Mouse (Mus musculus): Measurements from ENCODE around the gene Nkx6-2.
A peak's percentile ranks its signal among the peaks of the same experiment; 100 is the strongest.

The Nkx6-2 gene

GRCm38 (mm10) chr7:139582595-139582994 is at the start of gene Nkx6-2:
TSS of gene Nkx6-2 (minus strand) at chr7:139582797.
- peak; percentile 33 for DNase-seq (ENCODE audit: low spot score)

DNA sequence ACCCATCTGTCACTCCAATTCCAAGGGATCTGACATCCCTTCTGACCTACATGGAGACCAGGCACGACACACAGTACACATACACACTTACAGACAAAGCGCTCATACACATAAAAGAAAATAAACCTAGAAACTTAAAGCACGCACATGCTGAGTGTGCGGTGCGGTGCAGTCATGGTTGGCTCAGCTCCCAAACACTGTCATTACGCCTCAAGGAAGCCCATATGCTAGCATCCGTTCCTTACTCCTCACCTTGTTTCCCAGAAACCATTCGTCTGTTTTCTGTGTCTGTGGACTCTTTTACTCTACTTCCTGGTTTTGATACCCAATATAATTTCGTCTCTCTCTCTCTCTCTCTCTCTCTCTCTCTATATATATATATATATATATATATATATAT is 42.6 kb upstream of the Nkx6-2 start:
- DNase-seq (ENCODE audit: low spot score), result no peak

GRCm38 (mm10) chr7:139622568-139622967 is 40.0 kb upstream of the Nkx6-2 start:
- DNase-seq (ENCODE audit: low spot score), result no peak

DNA sequence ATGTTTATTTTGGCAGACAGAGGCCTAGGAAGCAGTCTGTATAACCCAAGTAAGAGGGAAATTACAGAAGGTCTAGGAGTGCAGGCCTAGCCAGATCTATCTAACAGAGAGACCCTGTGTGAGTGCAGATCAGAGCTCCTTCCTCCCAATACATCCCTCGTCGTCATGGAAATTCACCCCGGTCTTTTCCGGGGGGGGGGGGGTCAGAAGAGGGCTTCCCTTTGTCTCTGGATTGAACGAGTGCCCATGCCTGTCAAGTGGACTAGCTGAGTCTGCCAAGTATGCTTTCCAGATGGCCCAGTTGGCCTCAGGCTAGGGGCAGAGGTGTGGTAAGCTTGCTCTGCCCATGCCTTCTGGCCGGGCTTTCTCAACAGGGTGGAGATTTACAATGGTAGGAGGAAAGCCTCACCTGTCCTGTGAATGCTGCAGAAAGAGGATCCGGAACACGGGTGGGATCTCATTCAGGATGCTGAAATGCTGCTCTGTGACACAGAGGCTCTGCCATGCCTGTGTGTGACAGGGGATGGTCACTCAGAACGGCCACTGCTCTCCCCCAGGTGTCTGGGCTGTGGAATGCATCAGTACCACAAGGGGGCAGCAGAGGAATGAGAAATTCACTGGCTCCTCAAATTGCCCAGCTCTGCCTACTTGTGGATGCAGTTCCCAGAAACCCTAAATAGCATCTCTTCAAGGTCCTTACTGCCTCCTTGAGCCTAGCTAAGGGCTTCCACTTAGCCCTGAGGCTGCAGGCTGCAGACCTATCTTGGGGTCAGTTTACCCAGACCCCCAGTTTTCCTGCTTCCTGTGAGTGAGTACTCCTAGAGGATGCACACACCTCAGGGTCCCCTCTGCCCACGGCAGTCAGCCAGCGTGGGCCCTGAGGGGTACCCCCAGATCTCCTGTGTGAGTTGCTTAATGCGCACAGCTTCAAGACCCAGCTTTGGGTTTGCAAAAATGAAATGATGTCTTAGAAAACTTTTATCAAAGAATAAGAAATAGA is 33.5 kb upstream of the Nkx6-2 start:
- DNase-seq (ENCODE audit: low spot score), result peak; percentile 65

DNA sequence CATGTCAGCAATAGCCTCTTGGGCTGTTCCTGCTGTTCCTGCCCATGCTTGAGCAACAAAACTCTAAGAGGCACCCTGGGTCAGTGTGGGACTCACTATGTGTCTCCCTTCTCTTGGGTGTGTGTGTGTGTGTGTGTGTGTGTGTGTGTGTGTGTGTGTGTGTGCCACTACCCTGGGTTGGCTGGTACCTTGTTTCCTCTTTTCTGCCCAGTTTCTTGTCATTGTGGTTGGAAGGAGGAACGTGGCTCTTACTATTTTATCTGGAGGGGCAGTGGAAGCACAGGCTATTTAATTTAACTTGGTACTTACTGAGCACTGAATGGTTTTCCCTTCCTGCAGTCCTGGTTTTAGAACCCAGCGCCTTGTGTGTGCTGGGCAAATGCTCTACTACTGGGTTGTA is 27.7 kb upstream of the Nkx6-2 start:
- DNase-seq (ENCODE audit: low spot score), result no peak

- DNase-seq (ENCODE audit: low spot score), result no peak
Observed at GRCm38 (mm10) chr7:139595862-139596261, 13.3 kb upstream of the Nkx6-2 start.

- no peak for DNase-seq (ENCODE audit: low spot score)
Observed at GRCm38 (mm10) chr7:139595311-139595710, 12.7 kb upstream of the Nkx6-2 start.

DNA sequence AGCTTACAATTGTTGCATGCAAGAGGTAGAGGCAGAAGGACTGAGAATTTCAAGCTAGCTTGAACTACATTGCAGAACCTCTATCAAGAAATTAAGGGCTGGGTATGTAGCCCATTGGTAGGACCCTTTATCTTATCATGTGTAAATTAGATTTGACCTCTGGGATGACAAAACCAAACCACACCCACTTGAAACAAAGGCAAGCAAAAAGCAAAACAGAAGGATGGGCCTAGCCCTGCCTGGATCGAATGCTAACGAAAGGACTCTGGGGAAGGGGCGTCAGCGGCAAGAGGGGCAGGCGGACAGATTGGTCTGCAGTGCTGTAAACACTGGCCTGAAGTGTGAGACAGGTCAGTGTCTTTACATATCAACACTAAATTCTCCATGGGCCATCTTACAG is 8.7 kb upstream of the Nkx6-2 start:
- DNase-seq (ENCODE audit: low spot score), result no peak

- DNase-seq (ENCODE audit: low spot score), result no peak
Observed at GRCm38 (mm10) chr7:139590302-139590701, 7.7 kb upstream of the Nkx6-2 start.

DNA sequence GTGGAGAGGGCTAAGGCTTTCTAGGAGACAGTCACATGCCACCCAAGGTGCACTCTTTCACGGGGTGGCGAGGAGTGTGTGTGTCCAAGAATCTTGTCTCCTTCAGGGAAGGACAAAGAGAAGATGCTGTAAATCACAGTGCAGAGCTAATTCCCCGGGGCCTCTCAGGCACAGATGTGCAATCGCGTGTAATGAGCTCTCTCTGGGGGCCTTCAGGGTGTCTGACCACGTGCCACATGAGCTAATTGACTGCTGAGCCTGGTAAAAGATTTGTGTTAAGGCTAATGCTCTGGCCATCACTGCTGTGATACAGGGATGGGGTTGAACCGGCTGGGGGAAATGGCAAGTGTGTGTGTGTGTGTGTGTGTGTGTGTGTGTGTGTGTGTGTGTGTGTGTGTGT is 5.3 kb upstream of the Nkx6-2 start:
- DNase-seq (ENCODE audit: low spot score), result no peak

GRCm38 (mm10) chr7:139585183-139585821 is 2.7 kb upstream of the Nkx6-2 start:
- DNase-seq (ENCODE audit: low spot score), result no peak

GRCm38 (mm10) chr7:139584221-139585175 is 1.9 kb upstream of the Nkx6-2 start:
- no peak for DNase-seq (ENCODE audit: low spot score)

DNA sequence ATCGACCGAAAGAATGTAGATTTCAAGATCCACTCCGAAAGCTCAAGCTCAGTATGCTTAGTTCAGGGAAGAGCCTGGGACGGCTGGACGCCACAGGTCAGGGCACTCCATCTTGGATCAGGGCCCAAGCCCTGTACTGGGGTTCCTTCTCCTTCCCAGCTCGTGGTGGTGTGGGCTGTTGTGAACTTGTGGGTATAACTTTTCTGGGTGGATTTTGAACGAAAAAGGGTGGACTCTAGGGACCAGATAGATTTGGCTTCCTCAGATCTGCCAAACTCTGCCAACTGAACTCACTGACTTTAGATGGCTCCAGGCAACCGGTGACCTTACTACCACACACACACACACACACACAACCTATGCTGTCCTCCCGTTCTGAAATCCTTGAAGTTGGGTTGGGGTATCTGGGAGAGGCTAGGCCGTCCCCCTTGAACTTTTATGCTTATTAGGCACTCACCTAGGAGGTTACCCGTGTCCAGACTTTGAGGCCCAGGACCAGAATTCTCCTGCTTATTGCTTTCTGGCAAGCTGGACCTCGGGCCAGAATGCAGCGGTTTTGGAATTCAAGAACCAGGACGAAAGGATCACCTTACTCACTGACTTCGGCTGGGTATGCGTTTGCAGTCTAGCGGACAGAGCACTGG is 619 bp upstream of the Nkx6-2 start:
- DNase-seq (ENCODE audit: low spot score), result no peak

DNA sequence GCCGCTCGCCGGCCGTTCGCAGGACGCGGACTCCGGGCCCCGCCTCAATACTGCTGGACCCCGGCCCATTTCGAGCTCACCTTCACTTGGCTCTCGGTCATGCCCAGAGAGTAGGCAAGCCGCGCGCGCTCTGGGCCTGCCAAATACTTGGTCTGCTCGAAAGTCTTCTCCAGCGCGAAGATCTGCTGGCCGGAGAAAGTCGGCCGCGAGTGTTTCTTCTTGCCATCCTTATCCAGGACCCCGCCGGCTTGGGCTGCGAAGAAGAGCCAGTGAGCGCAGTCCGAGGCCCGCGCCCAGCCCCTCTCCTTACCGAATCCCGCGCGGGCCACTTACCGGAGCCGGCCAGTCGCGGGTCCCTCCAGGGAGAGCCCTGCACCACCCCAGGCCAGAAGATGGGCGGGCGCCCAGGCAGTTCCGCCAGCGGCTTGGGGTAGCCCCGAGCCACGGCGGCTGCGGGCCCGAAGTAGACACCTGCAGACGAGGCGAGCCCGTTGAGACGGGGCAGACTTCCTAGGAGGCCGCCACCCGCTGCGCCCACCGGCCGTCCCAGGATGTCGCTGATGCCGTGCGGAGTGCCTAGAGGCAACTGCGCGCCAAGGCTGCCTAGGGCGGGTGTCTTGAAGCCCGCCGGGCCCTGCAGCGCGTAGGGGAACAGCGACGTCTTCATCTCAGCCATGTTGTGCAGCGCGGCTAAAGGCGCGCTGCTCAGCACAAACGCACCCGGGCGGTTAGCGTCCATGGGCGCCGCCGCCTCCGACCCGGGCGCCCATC is 611 bp downstream of the Nkx6-2 start:
- no peak for DNase-seq (ENCODE audit: low spot score)

- no peak for DNase-seq (ENCODE audit: low spot score)
Observed at GRCm38 (mm10) chr7:139580851-139581775, 1.5 kb downstream of the Nkx6-2 start.

GRCm38 (mm10) chr7:139579261-139579905 is 3.2 kb downstream of the Nkx6-2 start:
- no peak for DNase-seq (ENCODE audit: low spot score)

GRCm38 (mm10) chr7:139576064-139576686 is 6.4 kb downstream of the Nkx6-2 start:
- DNase-seq (ENCODE audit: low spot score), result no peak

GRCm38 (mm10) chr7:139572665-139573064 is 9.9 kb downstream of the Nkx6-2 start:
- no peak for DNase-seq (ENCODE audit: low spot score)

- no peak for DNase-seq (ENCODE audit: low spot score)
Observed at GRCm38 (mm10) chr7:139570788-139571187, 11.8 kb downstream of the Nkx6-2 start.
